Mouse (Mus musculus): ENCODE measurements around the gene Yes1.

Yes1 gene

DNA sequence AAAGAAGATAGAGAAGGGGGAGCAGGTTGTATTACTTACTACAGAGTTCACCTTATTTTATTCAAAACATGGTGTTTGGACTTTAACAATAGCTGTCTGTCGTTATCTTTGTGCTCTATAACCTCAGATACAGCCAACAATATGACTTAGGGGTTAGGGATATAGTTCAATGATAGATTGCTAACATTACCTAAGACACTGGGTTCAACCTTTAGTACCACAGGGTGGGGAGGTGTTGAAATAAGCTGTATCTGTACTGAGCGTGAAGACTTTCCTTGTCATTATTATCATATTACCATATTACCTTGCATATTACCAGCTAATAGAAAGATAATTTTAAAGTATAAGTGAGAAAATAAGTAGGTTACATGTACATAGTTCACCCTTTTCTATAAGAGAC, 13.8 kb downstream of the Yes1 start:
- POLR2A ChIA-PET: interaction anchor here in 2 of 4 experiments (1.0 to 3.2 kb wide), 7 partner anchors 8 to 137 kb away, joined by 3 to 14 read pairs (median 4); partner anchors contain the start of gene Yes1 (in 1 of the 2)
- CTCF ChIA-PET: no interaction called here

DNA sequence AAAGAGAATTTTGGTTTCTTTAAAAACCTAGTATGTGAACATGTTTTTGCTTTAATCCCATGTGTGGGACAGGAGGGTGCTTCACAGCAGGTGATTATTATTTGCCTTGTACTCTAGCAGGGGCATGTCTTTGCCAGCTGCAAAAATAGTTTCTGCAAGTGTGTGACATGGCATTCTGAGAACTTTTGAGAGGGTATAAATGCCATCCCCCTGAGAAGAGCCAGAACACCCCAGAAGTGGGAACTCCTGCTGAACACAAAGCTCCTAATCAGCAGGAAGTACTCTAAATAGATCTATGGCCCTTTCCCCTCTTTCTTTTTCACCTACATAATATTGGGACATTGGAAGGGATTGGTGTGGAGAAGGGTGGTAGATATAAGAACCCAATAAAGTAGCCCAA, 22.2 kb downstream of the Yes1 start:
- POLR2A ChIA-PET: interaction anchor here in 1 of 4 experiments (0.8 to 3.4 kb wide), 6 partner anchors 9 to 22 kb away, joined by 4 to 24 read pairs (median 9); partner anchors contain the start of gene Yes1
- CTCF ChIA-PET: interaction anchor here in 1 of 4 experiments (0.7 kb wide), 1 partner anchor 730 kb away, joined by 4 read pairs; no protein-coding TSS in a partner anchor

DNA sequence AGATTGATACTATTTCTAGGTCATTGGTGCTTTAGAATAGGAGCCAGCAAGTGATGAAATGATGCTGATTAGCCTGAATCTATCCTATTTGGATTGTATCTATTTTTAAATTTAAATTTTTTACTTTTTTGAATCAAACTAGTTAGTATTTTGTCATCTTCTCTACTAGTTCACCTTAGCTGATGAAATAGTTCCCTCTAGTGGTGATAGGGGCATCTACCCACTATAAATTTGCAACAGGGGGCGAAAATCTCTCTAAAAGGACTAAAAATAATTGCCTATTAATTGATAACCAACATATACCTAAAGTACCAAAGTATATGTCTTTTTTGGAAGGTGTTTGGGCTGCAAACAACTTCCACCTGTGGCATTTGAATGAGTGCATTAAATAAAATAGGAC, 46.4 kb downstream of the Yes1 start:
- ChIA-PET POLR2A (interaction anchor here in 2 of 4 experiments (0.6 to 4.1 kb wide), 8 partner anchors 15 to 68 kb away, joined by 3 to 19 read pairs (median 4); partner anchors contain the start of gene Yes1 (in 1 of the 2)), CTCF (interaction anchor here in 2 of 4 experiments (0.7 to 1.2 kb wide), 5 partner anchors 41 to 176 kb away, joined by 3 to 5 read pairs (median 3); partner anchors contain the start of gene Yes1 (in 1 of the 2))

DNA sequence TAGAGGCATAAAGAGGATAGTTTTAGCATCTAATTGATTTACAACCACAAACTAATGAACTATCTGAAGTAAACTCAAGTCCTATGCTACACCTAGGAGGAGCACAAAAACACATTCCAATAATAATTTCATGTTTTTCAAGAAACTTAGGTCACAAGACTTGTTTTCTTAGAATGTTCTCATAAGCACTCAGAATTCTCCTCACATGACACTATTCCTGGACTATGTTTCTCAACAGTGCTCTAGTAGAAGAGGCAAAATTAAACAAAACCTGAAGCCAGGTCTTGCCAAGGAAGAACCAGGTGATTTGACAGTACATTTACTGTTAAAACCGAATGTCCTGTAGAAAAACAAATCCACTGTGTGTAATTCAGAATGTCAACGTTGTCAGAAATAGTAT, 71.5 kb downstream of the Yes1 start:
- CTCF ChIA-PET: no interaction called here
- POLR2A ChIA-PET: interaction anchor here in 2 of 4 experiments (0.8 to 1.1 kb wide), 3 partner anchors 11 to 71 kb away, joined by 4 read pairs; partner anchors contain the start of gene Yes1 (in 1 of the 2)

DNA sequence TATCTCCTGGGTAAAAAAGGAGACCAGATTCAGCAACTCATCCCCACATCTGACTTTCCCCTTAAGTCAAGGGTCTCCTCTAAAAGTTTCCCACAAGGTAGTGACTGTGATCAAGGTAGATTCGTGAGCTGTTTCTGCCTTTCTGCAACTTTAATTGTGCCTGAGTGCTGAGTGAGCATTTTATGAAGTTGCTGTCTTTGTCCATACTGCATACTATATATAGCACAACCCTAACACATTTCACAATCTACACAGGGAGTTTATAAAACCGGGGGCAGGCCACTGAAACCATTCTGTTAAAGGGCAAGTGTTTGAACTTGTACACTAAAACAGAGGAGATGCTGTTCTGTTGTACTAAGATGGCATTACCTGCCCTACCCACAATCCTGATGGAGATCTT, 82.4 kb downstream of the Yes1 start:
- ChIA-PET CTCF (no interaction called here), POLR2A (no interaction called here)

DNA sequence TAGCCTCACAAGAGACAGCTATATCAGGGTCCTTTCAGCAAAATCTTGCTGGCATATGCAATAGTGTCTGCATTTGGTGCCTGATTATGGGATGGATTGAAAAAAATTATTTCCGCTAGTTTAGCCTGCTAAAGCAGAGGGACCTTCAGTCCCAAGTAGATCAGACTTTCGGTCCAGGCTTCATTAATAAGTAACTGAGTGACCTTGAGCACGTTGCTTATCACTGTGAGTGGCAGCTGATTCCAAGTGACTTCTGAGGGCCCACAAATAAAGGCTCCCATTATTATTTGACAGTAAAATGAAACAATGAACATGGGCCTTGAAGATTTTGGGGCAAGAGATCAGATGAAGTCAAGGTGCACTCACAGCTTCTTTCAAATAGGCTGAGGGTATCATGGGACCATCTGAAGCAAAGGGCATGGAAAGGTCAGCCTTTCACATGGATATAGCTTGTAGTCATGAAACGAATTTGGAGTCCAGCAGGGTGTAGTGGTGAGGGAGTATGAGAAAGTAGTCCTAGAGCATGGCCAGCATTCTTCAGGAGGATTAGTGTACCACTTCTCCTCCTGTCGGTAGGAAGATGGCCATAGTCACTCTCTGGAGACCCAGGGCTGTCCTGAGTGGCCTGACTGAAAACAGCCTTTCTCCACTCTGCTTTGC, 86.4 kb downstream of the Yes1 start:
- ChIA-PET CTCF (interaction anchor here in 1 of 4 experiments (0.5 kb wide), 1 partner anchor 56 kb away, joined by 6 read pairs; no protein-coding TSS in a partner anchor), POLR2A (interaction anchor here in 2 of 4 experiments (0.7 to 1.2 kb wide), 3 partner anchors 9 to 16 kb away, joined by 3 to 5 read pairs (median 3); no protein-coding TSS in a partner anchor)

DNA sequence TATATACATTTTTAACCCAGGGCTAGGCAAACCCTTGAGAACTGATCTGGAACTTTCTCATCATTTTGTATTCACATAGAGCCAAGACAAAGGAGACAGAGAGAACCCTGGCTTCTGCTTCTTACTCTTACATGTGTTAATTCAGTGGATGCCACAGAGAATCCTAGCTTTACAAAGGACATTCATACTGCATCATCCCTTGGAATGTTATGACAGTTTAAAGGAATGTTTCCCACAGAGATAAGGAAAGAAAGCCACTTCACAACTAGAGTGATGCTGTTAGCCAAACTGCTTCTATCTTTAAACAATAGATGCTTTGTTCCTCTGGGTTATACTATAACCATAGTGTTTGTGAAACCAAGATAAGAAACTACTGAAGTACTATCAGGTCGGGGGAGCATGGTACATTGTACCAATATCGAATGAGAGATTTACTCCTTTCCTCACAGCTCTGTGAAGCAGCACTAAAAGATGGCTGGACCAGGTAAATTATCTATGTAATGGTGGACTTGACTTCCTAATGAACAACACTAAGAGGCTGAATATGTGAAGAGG, 95.3 kb downstream of the Yes1 start:
- CTCF ChIA-PET: no interaction called here
- POLR2A ChIA-PET: interaction anchor here in 1 of 4 experiments (1.2 kb wide), 1 partner anchor 15 kb away, joined by 4 read pairs; no protein-coding TSS in a partner anchor

DNA sequence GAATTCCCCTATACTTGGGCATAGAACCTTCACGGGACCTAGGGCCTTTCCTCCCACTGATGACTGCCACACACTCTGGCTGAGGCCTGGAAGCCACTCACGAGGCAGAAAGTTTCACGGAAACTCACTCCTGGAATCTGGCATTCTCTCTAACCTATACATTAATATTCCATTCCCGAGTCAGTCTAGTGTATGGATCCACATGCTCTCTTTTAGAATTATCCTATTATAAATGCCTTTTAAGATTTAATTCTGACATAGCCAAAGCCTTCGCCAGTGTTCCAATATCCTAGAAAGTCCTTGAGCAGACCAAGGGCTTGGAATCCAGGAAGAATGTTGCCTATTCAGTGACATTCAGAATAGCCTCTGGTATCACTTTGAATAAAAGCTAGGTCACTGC, 100.5 kb downstream of the Yes1 start:
- ChIA-PET CTCF (no interaction called here), POLR2A (interaction anchor here in 2 of 4 experiments (1.0 kb wide), 2 partner anchors 21 to 624 kb away, joined by 3 read pairs; no protein-coding TSS in a partner anchor)

DNA sequence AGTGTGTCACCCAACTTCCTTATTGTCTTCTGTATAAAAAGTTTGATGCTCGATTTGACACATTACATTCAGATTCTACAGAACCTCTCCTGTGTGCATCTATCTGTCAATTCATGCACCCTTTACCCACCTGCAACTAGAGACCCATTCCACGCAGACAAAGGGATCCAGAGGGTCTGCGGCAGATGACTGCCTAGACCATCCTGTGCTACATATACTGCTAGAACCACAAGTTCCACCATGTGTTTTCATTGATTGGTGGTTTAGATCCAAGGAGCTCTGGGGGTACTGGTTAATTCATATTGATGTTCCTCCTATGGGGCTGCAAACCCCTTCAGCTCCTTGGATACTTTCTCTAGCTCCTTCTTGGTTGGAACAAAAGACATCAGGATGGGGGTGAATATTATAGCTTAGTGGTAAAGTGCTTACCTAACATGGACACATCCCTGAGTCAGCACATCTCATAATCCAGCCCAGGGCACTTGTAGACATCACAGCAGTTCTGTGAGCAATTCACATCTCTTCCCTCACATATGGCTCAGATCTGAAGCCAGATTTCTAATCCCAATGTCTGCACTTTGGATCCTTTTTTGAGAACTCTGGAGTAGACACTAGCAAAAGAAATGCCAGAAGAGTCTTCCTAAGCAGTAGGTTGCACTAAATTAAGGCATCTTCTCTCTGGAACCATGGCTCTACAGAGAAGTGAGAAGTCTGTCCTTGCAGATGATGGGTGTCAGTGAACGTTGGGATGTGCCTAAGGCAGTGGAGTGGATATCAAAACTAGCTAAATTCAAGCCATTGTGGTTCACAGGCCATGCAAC, 101.5 kb downstream of the Yes1 start:
- CTCF ChIA-PET: no interaction called here

DNA sequence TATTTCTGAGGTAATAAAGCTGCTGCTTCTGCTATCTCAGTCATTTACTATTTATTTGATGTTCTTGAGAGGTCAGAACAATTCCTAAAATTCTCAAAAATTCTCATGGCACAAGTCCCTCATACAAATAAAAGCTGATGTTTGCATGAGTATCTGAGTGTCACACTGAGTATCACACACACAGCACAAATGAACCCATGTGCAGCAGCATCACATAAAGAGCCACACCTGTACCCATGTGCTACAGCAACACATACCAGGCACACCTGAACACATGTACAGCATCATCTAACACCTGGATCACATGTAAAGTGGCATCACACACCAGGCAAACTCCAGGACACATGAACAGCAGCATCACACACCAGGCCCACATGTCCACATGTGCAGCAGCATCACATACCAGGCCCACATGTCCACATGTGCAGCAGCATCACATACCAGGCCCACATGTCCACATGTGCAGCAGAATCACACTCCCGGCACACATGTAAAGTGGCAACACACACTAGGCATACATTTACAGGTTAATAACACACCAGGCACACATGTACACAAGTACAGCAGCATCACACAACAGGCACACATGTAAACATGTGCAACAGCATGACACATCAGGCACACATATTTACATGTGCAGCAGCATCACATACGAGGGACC, 102.2 kb downstream of the Yes1 start:
- POLR2A ChIA-PET: interaction anchor here in 2 of 4 experiments (0.5 to 1.6 kb wide), 7 partner anchors 16 to 1611 kb away, joined by 3 to 5 read pairs (median 3); partner anchors contain the start of gene Yes1 (in 1 of the 2)
- CTCF ChIA-PET: interaction anchor here in 1 of 4 experiments (1.5 kb wide), 1 partner anchor 80 kb away, joined by 4 read pairs; no protein-coding TSS in a partner anchor

More for the DNA sequence above, 101.5 kb downstream of the Yes1 start:
- POLR2A ChIA-PET: interaction anchor here in 2 of 4 experiments (1.0 to 1.2 kb wide), 3 partner anchors 15 to 54 kb away, joined by 3 to 5 read pairs (median 3); no protein-coding TSS in a partner anchor

DNA sequence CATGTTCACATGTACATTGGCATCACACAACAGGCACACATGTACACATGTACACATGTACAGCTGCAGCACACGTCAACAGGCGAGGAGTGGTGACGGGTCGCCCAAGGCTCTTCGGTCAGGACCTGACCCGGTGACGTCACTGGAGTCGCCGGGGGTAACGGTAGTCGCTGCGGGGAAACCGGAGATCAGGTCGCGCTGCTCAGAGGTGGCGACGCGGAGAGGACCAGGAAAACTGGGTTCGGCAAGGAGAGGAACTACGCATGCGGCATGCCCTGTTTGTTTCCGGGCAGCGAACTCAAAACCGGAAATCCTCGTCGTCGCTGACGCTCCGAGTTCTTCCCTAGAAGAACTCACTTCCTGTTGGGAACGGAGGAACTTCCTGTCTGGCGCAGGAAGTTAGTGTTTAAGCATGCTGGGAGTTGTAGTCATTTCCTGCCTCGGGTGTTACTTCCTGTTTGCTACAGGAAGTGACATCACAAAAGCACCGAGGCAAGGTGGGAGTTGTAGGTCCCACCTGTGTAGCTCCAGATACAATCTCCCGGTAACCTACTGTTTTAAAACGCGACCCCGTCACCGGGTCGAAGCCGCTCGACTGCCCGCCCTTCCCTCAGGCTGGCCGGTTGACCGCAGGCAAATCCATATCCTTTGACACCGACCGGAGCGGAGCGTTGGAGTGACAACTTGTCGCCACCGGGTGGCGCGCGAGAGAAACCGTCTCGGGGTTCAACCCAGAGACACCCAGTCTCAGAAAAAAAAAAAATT, 102.9 kb downstream of the Yes1 start:
- POLR2A ChIA-PET: interaction anchor here in 3 of 4 experiments (0.7 to 1.6 kb wide), 8 partner anchors 32 to 131 kb away, joined by 3 to 4 read pairs (median 3); partner anchors contain the start of gene Yes1 (in 1 of the 3)
- CTCF ChIA-PET: interaction anchor here (0.6 to 1.5 kb wide), 9 partner anchors 12 to 321 kb away, joined by 3 to 6 read pairs (median 3); no protein-coding TSS in a partner anchor

DNA sequence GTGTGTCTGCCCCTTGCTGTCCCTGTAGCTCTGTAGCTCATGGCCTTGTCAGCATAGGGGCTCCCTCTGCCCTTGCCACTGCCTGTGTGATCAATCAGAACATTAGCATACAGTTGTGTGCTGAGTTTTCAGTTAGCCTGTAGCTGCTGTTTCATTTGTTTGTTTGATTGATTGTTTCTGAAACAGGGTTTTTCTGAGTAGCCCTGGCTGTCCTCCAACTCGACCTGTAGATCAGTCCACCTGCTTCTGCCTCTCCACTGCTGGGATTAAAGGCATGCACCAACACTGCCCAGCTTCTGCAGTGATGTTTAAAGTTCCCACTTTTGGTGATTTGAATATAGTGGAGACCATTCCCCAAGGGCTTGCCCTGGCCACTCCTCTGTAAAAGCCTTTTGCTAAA, 106.8 kb downstream of the Yes1 start:
- ChIA-PET CTCF (interaction anchor here in 1 of 4 experiments (0.6 kb wide), 1 partner anchor 93 kb away, joined by 5 read pairs; no protein-coding TSS in a partner anchor), POLR2A (interaction anchor here in 2 of 4 experiments (0.8 to 1.6 kb wide), 2 partner anchors 42 to 44 kb away, joined by 3 to 4 read pairs; no protein-coding TSS in a partner anchor)

DNA sequence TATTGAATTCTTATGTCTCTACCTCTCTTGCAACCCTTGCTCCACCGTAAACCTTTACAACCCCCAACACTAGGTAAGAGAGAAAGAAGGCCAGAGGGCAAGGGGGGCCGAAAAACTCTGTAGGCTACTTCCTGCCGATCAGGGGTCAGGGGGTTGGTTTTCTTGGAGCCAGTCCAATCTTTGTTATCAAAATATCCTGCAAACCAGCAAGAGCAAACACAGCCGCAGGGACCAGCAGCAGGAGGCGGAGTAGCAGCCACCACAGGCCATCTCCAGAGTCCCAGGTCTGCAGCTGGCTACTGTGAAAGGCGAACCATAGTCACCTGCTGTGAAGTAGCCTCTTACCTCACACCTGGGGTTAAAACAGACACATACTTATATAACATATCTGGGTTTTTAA, 107.9 kb downstream of the Yes1 start:
- POLR2A ChIA-PET: interaction anchor here in 1 of 4 experiments (1.6 kb wide), 1 partner anchor 41 kb away, joined by 4 read pairs; no protein-coding TSS in a partner anchor

DNA sequence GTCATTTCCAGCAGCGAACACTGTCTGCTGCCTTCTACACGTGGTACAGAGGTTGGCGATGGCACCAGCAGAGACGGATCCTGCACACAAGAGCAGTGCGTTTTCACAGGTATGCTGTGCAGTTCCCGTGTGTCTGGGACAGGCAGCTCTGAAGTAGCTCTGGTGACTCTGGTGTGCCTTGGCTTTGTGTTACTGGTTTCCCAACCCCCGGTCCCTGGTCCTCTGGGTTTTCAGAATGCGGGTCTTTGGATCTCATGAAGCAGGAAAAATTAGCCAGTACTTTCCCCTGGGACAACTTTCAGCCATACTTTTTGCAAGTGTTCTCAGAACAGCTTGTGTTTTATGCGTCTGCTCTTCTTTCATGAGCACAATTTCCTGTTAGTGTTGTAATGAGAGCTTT, 109.4 kb downstream of the Yes1 start:
- ChIA-PET CTCF (no interaction called here), POLR2A (interaction anchor here in 1 of 4 experiments (0.9 kb wide), 1 partner anchor 18 kb away, joined by 3 read pairs; no protein-coding TSS in a partner anchor)

More for the DNA sequence above, 107.9 kb downstream of the Yes1 start:
- CTCF ChIA-PET: interaction anchor here in 1 of 4 experiments (0.6 kb wide), 1 partner anchor 76 kb away, joined by 12 read pairs; no protein-coding TSS in a partner anchor

DNA sequence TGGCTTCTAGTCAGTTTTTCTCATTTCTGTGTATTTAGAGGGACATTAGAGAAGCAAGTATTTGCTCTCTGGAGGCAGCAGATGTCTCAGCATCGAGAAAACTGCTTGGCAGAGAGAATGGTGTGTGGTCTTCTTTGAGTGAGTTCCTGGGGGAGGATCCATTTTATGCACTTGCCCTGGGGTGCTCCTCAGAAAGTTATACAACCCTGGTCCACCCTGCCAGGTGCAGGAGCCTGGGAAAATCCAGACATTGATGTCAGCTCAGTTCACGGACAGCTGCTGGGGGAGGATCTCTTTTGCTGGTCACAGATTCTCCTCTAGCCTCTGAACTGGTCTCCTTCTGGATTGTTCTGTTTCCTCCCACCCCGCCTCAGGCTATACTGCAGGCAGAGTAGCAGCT, 110.3 kb downstream of the Yes1 start:
- ChIA-PET CTCF (no interaction called here), POLR2A (interaction anchor here in 2 of 4 experiments (1.1 to 2.1 kb wide), 3 partner anchors 16 to 111 kb away, joined by 3 to 8 read pairs (median 4); partner anchors contain the start of gene Yes1 (in 1 of the 2))

DNA sequence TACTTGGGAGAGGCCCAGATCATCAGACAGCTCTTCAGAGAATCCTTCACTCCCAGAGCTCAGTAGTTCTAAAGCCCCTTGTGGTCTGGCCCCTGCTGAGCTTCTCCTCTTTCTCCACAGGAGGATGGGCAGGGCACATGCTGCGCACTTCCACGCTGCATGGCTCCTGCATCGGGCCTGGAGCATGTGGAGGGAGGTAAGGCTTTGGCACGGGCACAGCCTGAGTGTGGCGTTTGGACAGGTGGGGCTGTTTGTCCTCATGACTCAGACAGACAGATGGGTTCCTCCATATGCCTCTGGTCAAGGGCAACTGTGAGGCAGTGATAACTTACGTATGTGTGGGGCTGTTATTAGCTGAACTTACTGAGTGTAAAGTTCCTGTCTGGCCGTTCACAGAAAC, 111.3 kb downstream of the Yes1 start:
- CTCF ChIA-PET: interaction anchor here in 1 of 4 experiments (1.3 kb wide), 1 partner anchor 25 kb away, joined by 5 read pairs; no protein-coding TSS in a partner anchor
- POLR2A ChIA-PET: interaction anchor here in 2 of 4 experiments (1.0 to 2.1 kb wide), 6 partner anchors 9 to 112 kb away, joined by 3 to 8 read pairs (median 4); partner anchors contain the start of gene Yes1 (in 1 of the 2)

DNA sequence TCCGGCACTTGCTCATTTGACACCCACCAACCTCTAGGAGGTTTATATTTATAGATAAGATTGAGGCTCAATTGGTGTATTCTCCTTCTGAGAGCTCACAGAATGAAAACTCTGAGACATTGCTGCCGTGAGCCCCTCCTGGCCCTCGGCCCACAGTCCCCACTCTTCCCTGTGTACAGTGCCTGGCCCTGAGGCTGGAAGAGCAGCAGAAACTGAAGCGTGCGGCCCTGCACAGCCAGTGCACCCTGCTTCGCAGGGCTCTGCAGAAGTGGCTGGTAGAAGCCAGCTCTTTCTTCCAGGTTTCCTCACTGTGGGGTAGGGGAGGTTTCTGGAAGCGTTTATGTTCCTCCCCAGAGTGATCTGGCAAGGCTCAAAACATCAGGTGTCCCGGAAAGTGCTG, 111.7 kb downstream of the Yes1 start:
- CTCF ChIA-PET: interaction anchor here in 1 of 4 experiments (1.3 kb wide), 1 partner anchor 25 kb away, joined by 5 read pairs; no protein-coding TSS in a partner anchor
- POLR2A ChIA-PET: interaction anchor here in 1 of 4 experiments (1.0 to 2.1 kb wide), 5 partner anchors 8 to 37 kb away, joined by 3 to 8 read pairs (median 3); no protein-coding TSS in a partner anchor
